Mouse (Mus musculus) neural tube, embryonic 13.5 days (tissue): ENCODE measurements at regions not wholly inside any gene's neighbourhood (a gene's known extent, or its start where the extent isn't known, plus 50 kb on each side); places are given as distances from the start of the nearest gene placed in this dataset.
"Not testable (repeated sequence)": the region's sequence is repeated elsewhere in the genome, so short reads cannot be mapped to it uniquely, and the experiment has no call there.

Experiments used
- ATAC-seq: fragments of 200-750 bp; cut with Nextera tagmentation; 2 replicates; pipeline ENCODE4 v1.8.0; 2017; ENCODE audit warnings: low read depth, mild to moderate bottlenecking, moderate TSS enrichment, moderate library complexity
- H3K27ac ChIP-seq: fragments of 300-500 bp; sonication (generic); replicated peaks from 2 replicates; pipeline ENCODE4 v1.5.1; 2015; ENCODE audit warnings: moderate library complexity, mild to moderate bottlenecking, inconsistent platforms
- H3K27me3 ChIP-seq: fragments of 300-500 bp; sonication (generic); 2 replicates; pipeline ENCODE4 v1.6.1; 2015; ENCODE audit warnings: mild to moderate bottlenecking, inconsistent platforms
- H3K36me3 ChIP-seq: fragments of 300-500 bp; sonication (generic); 2 replicates; pipeline ENCODE4 v1.6.1; 2015; ENCODE audit warnings: mild to moderate bottlenecking, inconsistent platforms
- H3K4me1 ChIP-seq: fragments of 300-500 bp; sonication (generic); replicated peaks from 2 replicates; pipeline ENCODE4 v1.6.1; 2015; ENCODE audit warnings: inconsistent platforms
- H3K4me2 ChIP-seq: fragments of 300-500 bp; sonication (generic); 2 replicates; pipeline ENCODE4 v1.6.1; 2015; ENCODE audit warnings: inconsistent platforms, mild to moderate bottlenecking, moderate library complexity
- H3K4me3 ChIP-seq: fragments of 300-500 bp; sonication (generic); 2 replicates; pipeline ENCODE4 v1.5.1; 2015; ENCODE audit warnings: mild to moderate bottlenecking, inconsistent platforms
- H3K9ac ChIP-seq: fragments of 300-500 bp; sonication (generic); 2 replicates; pipeline ENCODE4 v1.6.1; 2015; ENCODE audit warnings: moderate library complexity, mild to moderate bottlenecking, inconsistent platforms
- H3K9me3 ChIP-seq: fragments of 300-500 bp; sonication (generic); 2 replicates; pipeline ENCODE4 v1.6.1; 2016; ENCODE audit warnings: inconsistent platforms
- WGBS: fragments of 180-500 bp; shearing (Covaris S2); methylation state at CpG from one replicate; pipeline ENCODE4 v1.1.7; 2015; 5-methylcytosine and 5-hydroxymethylcytosine counted together

DNA sequence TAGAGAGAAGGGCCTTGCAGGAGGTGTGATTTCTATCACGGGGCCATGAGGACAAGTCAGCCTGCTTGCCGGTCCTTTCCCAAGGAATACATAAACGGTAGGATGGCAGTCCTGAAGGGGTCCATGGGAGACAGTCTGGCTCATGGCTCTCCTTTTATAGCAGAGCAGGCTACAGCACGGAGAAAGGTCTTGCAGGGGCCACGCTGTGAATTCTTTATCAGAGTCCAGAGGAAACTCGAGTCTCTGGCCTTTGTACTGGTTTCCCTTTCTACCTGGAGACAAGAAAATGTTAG is 1984.0 kb downstream of the 4930444P10Rik start:
- Histone ChIP-seq H3K27ac (no peak overlapping the region), H3K9ac (no peak overlapping the region), H3K4me2 (no peak overlapping the region), H3K4me3 (no peak overlapping the region), H3K27me3 (no peaks in the 10 kb centered on the region), H3K9me3 (no peaks in the 10 kb centered on the region), H3K36me3 (no peaks in the 10 kb centered on the region), H3K4me1 (no peaks in the 10 kb centered on the region)
- 16% methylated on average over 6 of the region's 6 CpGs for WGBS
- ATAC-seq, result no peak

DNA sequence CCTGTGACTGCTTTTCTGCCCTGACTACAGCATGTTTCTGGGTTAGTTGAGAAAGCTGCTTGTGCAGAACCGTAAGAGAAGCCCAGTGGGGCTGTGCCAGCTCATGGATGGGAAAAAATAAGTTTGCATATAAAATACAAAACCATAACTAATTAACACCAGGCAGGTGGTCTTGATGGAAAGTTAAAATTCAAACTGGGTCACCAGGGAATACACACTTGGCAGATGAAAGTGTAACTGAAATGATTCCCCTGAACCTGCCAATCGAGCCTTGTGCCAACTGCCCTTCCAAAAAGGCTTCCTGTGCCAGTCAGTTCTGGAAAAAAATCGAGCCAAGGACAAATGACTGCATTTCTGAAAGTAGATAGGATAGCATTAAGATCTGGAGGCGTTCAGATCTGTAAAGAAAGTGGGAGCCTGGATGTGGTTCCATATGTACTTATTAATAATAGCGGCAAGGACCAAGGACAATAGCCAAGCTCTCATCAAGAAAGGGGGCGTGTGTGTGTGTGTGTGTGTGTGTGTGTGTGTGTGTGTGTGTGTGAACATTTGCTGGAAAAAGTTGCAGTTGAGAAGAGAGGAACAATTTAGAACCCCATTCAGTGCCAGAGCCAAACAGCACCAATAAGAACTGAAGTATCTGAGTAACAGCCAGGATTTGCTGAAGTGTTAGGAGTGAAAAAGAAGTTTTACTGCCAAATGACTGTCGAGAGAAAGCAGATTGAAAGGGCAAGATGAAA is 1984.5 kb downstream of the 4930444P10Rik start:
- Histone ChIP-seq H3K9ac (no peak overlapping the region), H3K4me3 (no peak overlapping the region), H3K27ac (no peak overlapping the region), H3K4me1 (no peaks in the 10 kb centered on the region), H3K36me3 (no peaks in the 10 kb centered on the region), H3K4me2 (no peak overlapping the region), H3K9me3 (no peaks in the 10 kb centered on the region), H3K27me3 (no peaks in the 10 kb centered on the region)
- 56% methylated on average over 7 of the region's 7 CpGs for WGBS
- peak; percentile 32; the same call in 1 of the 2 replicates for ATAC-seq

DNA sequence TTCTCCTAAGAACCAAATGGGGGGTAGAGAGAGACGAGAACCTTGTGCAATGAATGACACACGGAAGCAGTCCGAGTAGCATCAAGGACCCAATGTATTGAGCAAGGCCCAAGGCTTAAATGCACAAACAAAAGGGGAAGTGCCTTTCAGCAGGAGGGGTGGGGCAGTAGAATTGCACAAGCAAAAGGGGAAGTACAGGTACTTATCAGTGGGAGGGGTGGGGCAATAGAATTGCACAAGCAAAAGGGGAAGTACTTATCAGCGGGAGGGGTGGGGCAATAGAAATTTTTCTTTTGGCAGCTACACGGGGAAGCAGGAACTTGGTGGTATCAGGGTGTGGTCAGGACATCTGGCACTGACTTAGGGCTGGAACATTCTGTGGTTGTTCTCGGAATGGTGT is 1987.6 kb downstream of the 4930444P10Rik start:
- H3K9me3 ChIP-seq, H3K27ac ChIP-seq, ATAC-seq, H3K4me3 ChIP-seq, H3K27me3 ChIP-seq, H3K36me3 ChIP-seq, H3K4me2 ChIP-seq, H3K9ac ChIP-seq, H3K4me1 ChIP-seq: not testable (repeated sequence)
- 95% methylated on average over 6 of the region's 6 CpGs for WGBS

DNA sequence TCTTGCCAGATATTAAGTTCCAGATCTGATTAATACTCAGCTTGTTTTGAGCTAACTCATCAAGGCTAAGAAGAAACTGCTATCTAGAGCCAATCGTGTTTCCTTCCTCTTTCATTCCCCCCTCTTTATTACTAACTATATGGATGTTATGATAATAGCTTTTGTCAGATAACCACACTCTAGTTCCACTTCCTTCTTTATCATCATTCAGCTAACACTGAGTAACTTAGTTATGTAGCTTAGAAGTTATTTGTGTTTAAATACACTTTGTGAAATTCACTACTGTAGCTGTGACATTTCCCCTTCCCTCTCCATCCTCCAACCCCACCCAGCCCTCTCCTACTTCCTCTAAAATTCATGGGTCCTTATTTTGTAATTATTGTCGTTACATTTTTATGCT is 1988.6 kb downstream of the 4930444P10Rik start:
- Histone ChIP-seq H3K36me3 (no peaks in the 10 kb centered on the region), H3K4me1 (no peaks in the 10 kb centered on the region), H3K9ac (no peak overlapping the region), H3K4me3 (no peak overlapping the region), H3K9me3 (0 out of 2 replicates have a peak, but pooled peaks cover 7% of the 10 kb centered on the region), H3K27me3 (peaks cover 3% of the 10 kb centered on the region; the same call in 1 of the 2 replicates), H3K4me2 (no peak overlapping the region), H3K27ac (no peak overlapping the region)
- ATAC-seq, result no peak
- WGBS, result 95% methylated on average over 2 of the region's 2 CpGs

DNA sequence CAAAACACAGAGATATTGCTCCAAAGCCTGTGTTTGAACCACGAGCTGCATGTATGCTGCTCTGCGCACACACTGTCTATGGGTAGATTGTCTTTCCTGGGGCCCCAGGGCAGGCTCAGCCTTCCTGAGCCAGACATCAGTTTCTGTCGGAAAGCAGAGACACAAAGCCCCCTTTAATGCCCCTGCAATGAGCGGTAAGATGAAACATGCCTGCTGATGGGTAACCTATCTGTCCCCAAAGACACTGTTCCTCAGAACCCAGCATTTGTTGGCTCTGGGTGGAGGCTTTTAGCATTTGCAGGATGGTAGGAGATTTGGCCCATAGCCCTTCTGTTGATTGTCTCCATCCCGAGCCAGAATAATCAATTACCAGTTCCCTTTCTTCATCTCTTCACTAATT is 1994.1 kb downstream of the 4930444P10Rik start:
- Histone ChIP-seq H3K9me3 (0 out of 2 replicates have a peak, but pooled peaks cover 7% of the 10 kb centered on the region), H3K27ac (no peak overlapping the region), H3K36me3 (no peaks in the 10 kb centered on the region), H3K4me2 (no peak overlapping the region), H3K9ac (no peak overlapping the region), H3K4me1 (peaks cover 17% of the 10 kb centered on the region), H3K4me3 (no peak overlapping the region), H3K27me3 (peaks cover 8% of the 10 kb centered on the region)
- WGBS, result 44% methylated on average over 5 of the region's 5 CpGs
- no peak for ATAC-seq

DNA sequence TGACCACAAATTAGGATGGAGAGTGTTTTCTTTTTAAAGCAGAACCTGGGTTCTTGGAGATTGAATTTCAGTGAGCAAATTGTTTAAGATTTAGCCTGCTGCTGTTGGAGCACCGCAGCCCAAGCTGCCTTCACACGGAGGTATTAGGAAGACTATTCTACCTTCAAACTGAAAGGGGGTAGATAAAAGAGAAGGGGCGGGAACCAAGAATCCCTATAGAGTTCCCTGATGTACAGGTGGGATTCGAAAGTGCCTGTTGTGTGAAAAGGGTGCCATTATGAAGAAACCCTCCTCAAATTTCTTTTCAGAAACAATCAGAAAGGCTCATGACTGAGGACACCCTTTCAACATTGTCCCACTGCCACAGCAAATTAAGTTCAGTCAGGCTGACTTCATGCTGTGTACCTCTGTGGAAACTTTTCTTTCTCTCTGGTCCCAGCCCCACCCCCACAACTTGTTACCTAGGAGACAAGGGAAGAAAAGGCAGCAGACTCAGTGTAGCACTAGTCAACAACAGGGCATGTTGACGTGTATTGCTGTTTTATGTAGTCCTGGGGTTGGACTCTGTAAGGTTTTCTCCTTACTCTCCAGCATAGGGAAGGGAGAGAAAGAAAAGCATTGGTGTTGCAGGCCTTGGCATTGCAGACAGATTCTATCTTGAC is 1995.4 kb downstream of the 4930444P10Rik start:
- no peak for ATAC-seq
- Histone ChIP-seq H3K9ac (no peak overlapping the region), H3K4me1 (peaks cover 17% of the 10 kb centered on the region), H3K4me2 (no peak overlapping the region), H3K27me3 (peaks cover 8% of the 10 kb centered on the region), H3K36me3 (no peaks in the 10 kb centered on the region), H3K4me3 (no peak overlapping the region), H3K9me3 (no peaks in the 10 kb centered on the region), H3K27ac (no peak overlapping the region)
- 7% methylated on average over 5 of the region's 5 CpGs for WGBS

DNA sequence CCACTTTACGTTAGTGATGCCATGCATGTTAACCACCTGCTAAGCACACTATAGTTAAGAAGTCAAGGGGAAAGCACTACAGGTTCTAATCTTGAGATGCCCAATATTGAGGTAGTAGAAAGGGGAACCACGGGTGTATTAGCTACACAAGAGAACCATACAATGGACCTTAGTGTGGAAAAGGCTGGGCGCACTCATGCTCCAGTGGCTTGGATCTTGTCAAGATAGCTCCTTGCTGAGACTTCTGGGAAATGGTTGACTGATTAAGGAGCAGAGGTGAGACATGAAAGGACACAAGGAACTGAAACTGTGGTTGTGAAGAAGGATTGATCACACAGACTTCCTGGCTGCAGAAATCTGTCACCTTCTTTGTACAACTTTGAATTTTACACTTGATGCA is 2028.3 kb downstream of the 4930444P10Rik start:
- H3K27me3 ChIP-seq, result no peaks in the 10 kb centered on the region
- WGBS, result 90% methylated on average over 3 of the region's 3 CpGs
- no peak overlapping the region for H3K27ac ChIP-seq
- no peaks in the 10 kb centered on the region for H3K9me3 ChIP-seq
- no peak overlapping the region for H3K4me3 ChIP-seq
- H3K4me2 ChIP-seq, result no peak overlapping the region
- ATAC-seq, result no peak
- H3K9ac ChIP-seq, result no peak overlapping the region
- H3K4me1 ChIP-seq, result no peaks in the 10 kb centered on the region
- no peaks in the 10 kb centered on the region for H3K36me3 ChIP-seq

DNA sequence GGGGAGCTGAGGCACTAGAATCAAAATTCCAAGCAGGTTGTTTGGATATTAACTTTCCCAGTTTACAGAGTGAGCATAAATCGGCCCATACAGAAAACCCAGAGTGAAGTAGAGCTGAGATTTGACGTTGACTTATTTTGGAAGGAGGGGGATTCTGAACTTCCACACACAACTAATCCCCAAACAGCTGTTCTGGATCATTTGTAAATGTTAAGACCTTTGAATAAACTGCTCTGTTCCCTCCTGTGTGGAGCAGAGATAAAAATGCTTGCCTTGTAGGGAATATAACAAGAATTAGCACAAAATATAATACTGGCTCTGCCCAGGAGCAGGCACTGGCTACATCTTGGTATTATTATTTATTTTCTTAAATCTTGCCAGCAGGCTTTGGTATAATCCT is 2057.0 kb downstream of the 4930444P10Rik start:
- WGBS, result 60% methylated on average over 2 of the region's 2 CpGs
- no peak for ATAC-seq
- Histone ChIP-seq H3K4me3 (no peak overlapping the region), H3K9me3 (no peaks in the 10 kb centered on the region), H3K4me2 (no peak overlapping the region), H3K36me3 (no peaks in the 10 kb centered on the region), H3K27me3 (no peaks in the 10 kb centered on the region), H3K9ac (no peak overlapping the region), H3K4me1 (no peaks in the 10 kb centered on the region), H3K27ac (no peak overlapping the region)

DNA sequence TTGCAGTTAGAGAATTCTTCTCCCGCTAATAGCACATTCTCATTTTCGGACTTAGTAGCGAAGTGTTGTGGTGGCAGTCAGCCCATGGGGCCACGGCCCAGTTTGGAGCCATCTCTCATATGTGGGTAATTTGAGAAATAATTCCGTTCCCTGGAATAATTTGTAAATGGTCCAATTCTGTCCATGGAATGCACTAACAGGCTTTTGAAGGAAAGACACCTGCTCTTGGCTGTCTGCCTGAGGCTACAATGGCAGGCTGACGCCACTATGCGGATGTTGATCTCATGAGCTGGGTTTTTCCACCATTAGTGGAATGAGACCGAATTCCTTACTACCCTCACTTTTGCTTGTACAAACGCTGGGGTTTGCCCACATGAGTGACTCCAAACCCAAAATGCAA is 2081.6 kb downstream of the 4930444P10Rik start:
- Histone ChIP-seq H3K9ac (no peak overlapping the region), H3K4me3 (no peak overlapping the region), H3K36me3 (no peaks in the 10 kb centered on the region), H3K27ac (no peak overlapping the region), H3K27me3 (no peaks in the 10 kb centered on the region), H3K9me3 (no peaks in the 10 kb centered on the region), H3K4me1 (no peaks in the 10 kb centered on the region), H3K4me2 (no peak overlapping the region)
- ATAC-seq, result no peak
- 79% methylated on average over 9 of the region's 9 CpGs for WGBS

DNA sequence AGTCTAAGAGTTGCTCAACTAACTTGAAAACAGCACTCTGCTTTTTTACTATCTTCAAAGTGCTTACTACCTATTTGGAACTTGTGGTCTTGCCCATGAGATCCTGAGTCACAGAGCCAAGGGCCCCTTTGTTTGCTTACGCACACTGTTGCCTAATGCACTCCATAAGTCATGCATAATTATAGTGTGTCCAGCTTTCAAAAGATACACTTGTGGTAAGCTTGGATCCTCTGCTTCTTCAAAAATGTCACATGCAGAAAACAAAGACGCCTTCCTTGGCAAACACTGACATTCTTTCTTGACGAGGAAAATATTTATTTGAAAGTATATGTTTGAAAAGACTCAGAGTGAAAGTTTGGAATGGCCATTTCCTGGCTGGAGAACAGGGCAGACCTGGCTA is 2082.3 kb downstream of the 4930444P10Rik start:
- no peak overlapping the region for H3K27ac ChIP-seq
- no peak overlapping the region for H3K4me3 ChIP-seq
- 89% methylated on average over 3 of the region's 3 CpGs for WGBS
- no peak overlapping the region for H3K9ac ChIP-seq
- H3K4me2 ChIP-seq, result no peak overlapping the region
- H3K4me1 ChIP-seq, result no peaks in the 10 kb centered on the region
- no peaks in the 10 kb centered on the region for H3K27me3 ChIP-seq
- no peaks in the 10 kb centered on the region for H3K9me3 ChIP-seq
- ATAC-seq, result no peak
- H3K36me3 ChIP-seq, result no peaks in the 10 kb centered on the region

DNA sequence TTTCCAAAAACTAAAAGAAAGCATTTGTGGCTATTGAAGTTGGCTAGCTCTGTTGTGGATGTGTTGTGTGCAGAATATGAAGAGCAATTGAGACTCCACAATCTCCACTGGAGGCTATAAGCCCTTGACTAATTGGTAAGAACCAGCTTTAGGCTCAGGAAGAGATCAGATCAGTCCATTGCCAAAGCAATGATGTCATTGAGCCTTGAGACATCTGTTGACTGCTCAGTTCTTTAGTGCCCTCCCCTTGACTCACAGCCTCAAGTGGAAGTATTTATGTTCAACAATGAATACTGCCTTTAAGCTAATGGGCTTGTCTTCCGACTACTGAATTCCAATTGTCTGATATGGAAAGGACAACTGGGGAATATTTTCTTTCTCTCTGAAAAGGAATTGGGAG is 2090.6 kb downstream of the 4930444P10Rik start:
- Histone ChIP-seq H3K36me3 (no peaks in the 10 kb centered on the region), H3K4me1 (no peaks in the 10 kb centered on the region), H3K27me3 (no peaks in the 10 kb centered on the region), H3K9me3 (no peaks in the 10 kb centered on the region), H3K4me3 (no peak overlapping the region), H3K9ac (no peak overlapping the region), H3K27ac (no peak overlapping the region), H3K4me2 (no peak overlapping the region)
- ATAC-seq, result no peak
- WGBS, result 52% methylated on average over 1 of the region's 1 CpGs

DNA sequence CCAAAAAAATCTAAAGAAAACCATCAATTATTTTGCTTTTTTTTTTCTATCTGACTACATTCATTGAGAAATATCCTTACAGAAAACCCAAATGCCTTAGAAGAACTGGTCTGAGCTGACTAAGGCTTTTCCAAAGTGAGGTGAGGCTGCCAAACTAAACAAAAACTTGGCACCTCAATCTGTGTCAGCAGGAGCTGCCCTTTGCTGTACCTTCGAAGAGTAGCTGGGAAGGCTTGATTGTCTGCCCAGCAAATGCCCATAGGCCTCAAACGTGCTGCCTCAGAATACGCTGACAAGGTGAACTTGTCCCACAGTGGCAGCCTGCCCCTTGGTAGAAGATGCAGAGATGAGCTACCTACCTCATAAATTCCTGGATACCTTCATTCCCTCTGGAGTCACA is 2091.7 kb downstream of the 4930444P10Rik start:
- H3K9me3 ChIP-seq, result no peaks in the 10 kb centered on the region
- H3K4me3 ChIP-seq, result no peak overlapping the region
- no peak for ATAC-seq
- H3K9ac ChIP-seq, result no peak overlapping the region
- no peaks in the 10 kb centered on the region for H3K27me3 ChIP-seq
- no peak overlapping the region for H3K27ac ChIP-seq
- WGBS, result 50% methylated on average over 3 of the region's 3 CpGs
- H3K4me1 ChIP-seq, result no peaks in the 10 kb centered on the region
- H3K4me2 ChIP-seq, result no peak overlapping the region
- H3K36me3 ChIP-seq, result no peaks in the 10 kb centered on the region
